Mouse (Mus musculus): ENCODE data around the gene Dnah14. TPM values are rescaled to one million over a fixed set of nuclear protein-coding genes. Genes with fewer than 3 reads are reported as not detected.
A peak's percentile ranks its signal among the peaks of the same experiment; 100 is the strongest.

Dnah14 gene
- polyA plus RNA-seq (2014; fragmentation: Nextera tagmentation; extraction: Ambion mirVana): 1.8 and 1.9 TPM in 2 replicates

GRCm38 (mm10) chr1:181576322-181576721 lies at the start of gene Dnah14:
TSS of gene Dnah14 (plus strand) at chr1:181576559.
- no peak for ATAC-seq (ENCODE audit: low FRiP score, low TSS enrichment)
- no peak within 1 kb of the TSS for H3K4me2 ChIP-seq (replicated peaks; ENCODE audit: low read depth, low read length)
- no peaks in the 10 kb centered on the region for H3K27me3 ChIP-seq (ENCODE audit: control insufficient read depth, insufficient read depth, low read length)
- H3K4me3 ChIP-seq (ENCODE audit: low read length): no peak within 1 kb of the TSS
- H3K9ac ChIP-seq (ENCODE audit: low read depth, low read length): no peak within 1 kb of the TSS
- H3K9me3 ChIP-seq (ENCODE audit: control insufficient read depth, low read length): no peaks in the 10 kb centered on the region
- no peaks in the 10 kb centered on the region for H3K4me1 ChIP-seq (ENCODE audit: control insufficient read depth, insufficient read depth, low read length)
- no peak within 1 kb of the TSS for H3K27ac ChIP-seq (ENCODE audit: low read depth, low read length)
- H3K36me3 ChIP-seq (ENCODE audit: control insufficient read depth, insufficient read depth, low read length): no peaks in the 10 kb centered on the region
- 75% methylated on average over 12 of the region's 12 CpGs for WGBS

DNA sequence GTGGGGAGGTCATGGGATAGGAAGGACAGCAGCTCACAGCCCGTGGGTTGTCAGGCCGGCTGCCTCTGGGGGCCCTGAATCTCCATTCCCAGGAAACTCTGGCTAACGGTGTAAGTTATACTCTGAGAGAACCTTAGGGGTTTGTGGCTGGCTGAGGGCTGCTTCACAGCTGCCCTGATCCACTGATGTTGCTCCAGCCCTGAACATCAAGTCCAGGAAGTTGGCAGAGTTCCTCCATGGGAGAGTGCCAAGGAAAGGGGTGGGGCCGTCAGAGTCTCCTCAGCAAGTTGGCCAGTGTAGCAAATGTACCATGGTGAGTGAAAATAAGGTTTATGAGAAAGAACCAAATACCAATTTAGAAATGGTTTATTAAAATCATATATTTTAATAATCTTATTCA lies 47.0 kb upstream of the Dnah14 start:
- no peak for ATAC-seq (ENCODE audit: low FRiP score, low TSS enrichment)
- no peaks in the 10 kb centered on the region for H3K9me3 ChIP-seq (ENCODE audit: control insufficient read depth, low read length)
- H3K36me3 ChIP-seq (ENCODE audit: control insufficient read depth, insufficient read depth, low read length): no peaks in the 10 kb centered on the region
- H3K4me3 ChIP-seq (ENCODE audit: low read length): no peak overlapping the region
- H3K9ac ChIP-seq (ENCODE audit: low read depth, low read length): no peak overlapping the region
- no peaks in the 10 kb centered on the region for H3K27me3 ChIP-seq (ENCODE audit: control insufficient read depth, insufficient read depth, low read length)
- no peak overlapping the region for H3K27ac ChIP-seq (ENCODE audit: low read depth, low read length)
- WGBS: 57% methylated on average over 4 of the region's 4 CpGs
- H3K4me1 ChIP-seq (ENCODE audit: control insufficient read depth, insufficient read depth, low read length): peaks cover 7% of the 10 kb centered on the region; the same call in 1 of the 2 replicates
- no peak overlapping the region for H3K4me2 ChIP-seq (replicated peaks; ENCODE audit: low read depth, low read length)

DNA sequence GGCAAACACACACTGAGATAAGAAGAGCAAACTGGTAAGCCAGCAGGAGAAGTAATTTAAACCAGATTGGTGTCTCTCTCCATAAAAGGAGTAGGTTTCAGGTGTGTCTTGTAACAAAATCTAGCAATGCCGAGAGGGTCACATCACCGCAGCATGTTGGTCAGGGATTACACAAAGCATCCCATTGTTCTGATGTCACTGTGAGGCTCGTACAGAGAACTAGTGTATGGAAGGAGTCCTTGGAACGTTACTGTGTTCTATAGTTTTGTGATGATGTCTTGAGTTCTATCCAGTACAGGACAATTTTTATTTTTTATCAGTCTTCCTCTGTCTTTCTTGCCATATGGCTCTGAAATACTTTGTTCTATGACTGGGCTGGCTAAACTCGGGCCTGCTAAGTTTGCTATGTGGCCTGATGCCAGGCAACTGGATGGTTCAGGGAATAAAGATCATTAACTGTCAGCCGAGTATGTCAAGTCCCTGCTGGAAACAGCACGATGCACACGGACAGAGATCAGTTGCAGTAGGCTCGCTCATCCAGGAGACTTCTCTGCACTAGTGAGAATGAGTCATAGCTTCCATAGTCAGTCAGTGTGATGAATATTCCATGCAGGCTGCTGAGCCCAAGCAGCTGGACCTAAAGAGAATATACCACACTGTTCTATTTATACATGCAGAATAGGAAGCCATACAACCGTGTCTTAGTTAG lies 41.0 kb upstream of the Dnah14 start:
- 35% methylated on average over 10 of the region's 10 CpGs for WGBS
- ATAC-seq (ENCODE audit: low FRiP score, low TSS enrichment): no peak
- Histone ChIP-seq H3K9me3 (ENCODE audit: control insufficient read depth, low read length) (no peaks in the 10 kb centered on the region), H3K27me3 (ENCODE audit: control insufficient read depth, insufficient read depth, low read length) (no peaks in the 10 kb centered on the region), H3K36me3 (ENCODE audit: control insufficient read depth, insufficient read depth, low read length) (no peaks in the 10 kb centered on the region), H3K4me2 (replicated peaks; ENCODE audit: low read depth, low read length) (no peak overlapping the region), H3K4me1 (ENCODE audit: control insufficient read depth, insufficient read depth, low read length) (peaks cover 19% of the 10 kb centered on the region), H3K27ac (ENCODE audit: low read depth, low read length) (no peak overlapping the region), H3K4me3 (ENCODE audit: low read length) (no peak overlapping the region), H3K9ac (ENCODE audit: low read depth, low read length) (no peak overlapping the region)

DNA sequence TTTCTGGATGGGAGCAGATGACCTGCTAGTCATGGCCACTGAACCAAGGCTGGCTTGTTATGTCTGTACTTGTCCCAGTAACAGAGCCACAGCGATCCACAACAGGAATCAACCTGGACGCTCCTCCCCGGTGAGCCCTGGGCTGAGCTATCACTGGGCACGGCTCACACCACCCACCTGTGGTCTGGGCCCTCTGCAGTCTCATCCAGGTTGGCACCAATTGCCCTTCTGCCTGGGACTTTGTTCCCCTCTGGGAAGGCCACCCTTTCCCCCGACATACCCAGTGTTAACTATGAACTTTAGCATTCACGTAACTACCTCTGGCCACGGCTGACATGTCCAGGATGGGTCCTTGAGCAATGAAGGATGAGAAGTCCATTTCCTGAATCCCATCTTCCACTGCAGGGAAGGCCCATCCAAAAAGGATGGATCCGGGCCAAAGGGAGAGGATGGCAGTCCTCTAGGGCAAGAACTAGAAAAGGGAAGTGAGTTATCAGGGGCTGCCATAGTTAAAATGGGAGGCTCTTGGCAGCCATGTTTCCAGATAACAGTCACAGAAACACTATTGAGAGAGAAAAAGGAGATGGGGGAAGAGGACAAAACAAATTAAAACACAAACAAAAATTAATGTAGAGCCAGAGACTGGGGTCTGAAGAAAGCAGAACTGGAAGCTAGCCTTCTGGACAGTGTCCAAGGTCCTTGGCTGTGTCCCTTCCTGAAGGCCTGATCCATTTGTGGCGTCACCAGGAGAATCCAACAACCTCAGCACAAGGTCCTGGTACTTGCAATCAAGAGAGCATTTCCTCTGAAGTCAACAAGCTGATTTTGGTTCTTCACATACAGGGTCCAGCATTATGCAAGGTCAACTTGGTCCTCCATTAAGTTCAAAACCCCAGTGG lies 38.5 kb upstream of the Dnah14 start:
- H3K4me3 ChIP-seq (ENCODE audit: low read length): no peak overlapping the region
- H3K9me3 ChIP-seq (ENCODE audit: control insufficient read depth, low read length): no peaks in the 10 kb centered on the region
- peaks cover 25% of the 10 kb centered on the region for H3K4me1 ChIP-seq (ENCODE audit: control insufficient read depth, insufficient read depth, low read length)
- no peaks in the 10 kb centered on the region for H3K27me3 ChIP-seq (ENCODE audit: control insufficient read depth, insufficient read depth, low read length)
- H3K36me3 ChIP-seq (ENCODE audit: control insufficient read depth, insufficient read depth, low read length): no peaks in the 10 kb centered on the region
- H3K4me2 ChIP-seq (replicated peaks; ENCODE audit: low read depth, low read length): no peak overlapping the region
- H3K9ac ChIP-seq (ENCODE audit: low read depth, low read length): no peak overlapping the region
- H3K27ac ChIP-seq (ENCODE audit: low read depth, low read length): no peak overlapping the region
- no peak for ATAC-seq (ENCODE audit: low FRiP score, low TSS enrichment)
- 92% methylated on average over 9 of the region's 9 CpGs for WGBS

- H3K27ac ChIP-seq (ENCODE audit: low read depth, low read length): no peak overlapping the region
- H3K4me3 ChIP-seq (ENCODE audit: low read length): no peak overlapping the region
- H3K4me1 ChIP-seq (ENCODE audit: control insufficient read depth, insufficient read depth, low read length): peaks cover 17% of the 10 kb centered on the region
- WGBS: 38% methylated on average over 22 of the region's 22 CpGs
- peaks cover 8% of the 10 kb centered on the region for H3K27me3 ChIP-seq (ENCODE audit: control insufficient read depth, insufficient read depth, low read length)
- no peaks in the 10 kb centered on the region for H3K9me3 ChIP-seq (ENCODE audit: control insufficient read depth, low read length)
- H3K9ac ChIP-seq (ENCODE audit: low read depth, low read length): no peak overlapping the region
- no peak overlapping the region for H3K4me2 ChIP-seq (replicated peaks; ENCODE audit: low read depth, low read length)
- H3K36me3 ChIP-seq (ENCODE audit: control insufficient read depth, insufficient read depth, low read length): no peaks in the 10 kb centered on the region
- ATAC-seq (ENCODE audit: low FRiP score, low TSS enrichment): peak; percentile 68
Measured at GRCm38 (mm10) chr1:181539846-181540769, 36.3 kb upstream of the Dnah14 start.

DNA sequence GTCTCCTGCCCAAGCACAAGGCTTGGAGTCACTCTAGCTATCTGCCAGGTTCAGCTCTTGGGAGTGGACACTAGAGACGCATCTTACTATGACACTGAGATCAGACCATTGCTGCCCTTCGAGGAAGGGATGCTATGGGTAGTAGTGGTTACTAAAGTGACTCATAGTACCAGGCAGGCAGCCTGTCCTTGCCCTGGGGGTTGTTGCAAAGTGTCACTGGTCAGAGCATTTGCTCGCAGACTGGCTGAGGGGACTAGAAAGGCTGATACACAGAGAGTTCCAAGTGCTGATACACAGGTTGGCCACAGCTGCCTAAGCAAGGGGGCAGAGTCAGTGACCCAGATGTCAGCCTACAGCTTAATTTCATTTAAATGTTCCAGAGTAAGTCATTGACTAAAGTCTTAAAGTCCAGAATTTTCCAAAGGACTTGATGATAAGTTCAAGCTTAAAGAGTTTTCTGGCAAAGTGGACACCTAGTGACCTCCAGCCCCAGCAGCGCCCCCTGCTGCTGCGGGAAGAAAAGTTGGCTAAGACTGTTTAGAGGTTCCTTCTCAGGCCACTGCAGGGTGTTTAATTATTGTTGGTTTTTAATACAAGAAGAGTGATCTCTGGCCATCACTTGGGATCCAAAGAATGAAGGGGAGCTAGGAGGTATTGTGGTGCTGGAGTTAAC lies 32.5 kb upstream of the Dnah14 start:
- Histone ChIP-seq H3K4me3 (ENCODE audit: low read length) (no peak overlapping the region), H3K4me1 (ENCODE audit: control insufficient read depth, insufficient read depth, low read length) (peaks cover 14% of the 10 kb centered on the region), H3K4me2 (replicated peaks; ENCODE audit: low read depth, low read length) (no peak overlapping the region), H3K27ac (ENCODE audit: low read depth, low read length) (no peak overlapping the region), H3K27me3 (ENCODE audit: control insufficient read depth, insufficient read depth, low read length) (peaks cover 8% of the 10 kb centered on the region), H3K9me3 (ENCODE audit: control insufficient read depth, low read length) (no peaks in the 10 kb centered on the region), H3K9ac (ENCODE audit: low read depth, low read length) (no peak overlapping the region), H3K36me3 (ENCODE audit: control insufficient read depth, insufficient read depth, low read length) (no peaks in the 10 kb centered on the region)
- no peak for ATAC-seq (ENCODE audit: low FRiP score, low TSS enrichment)
- WGBS: 68% methylated on average over 5 of the region's 5 CpGs

DNA sequence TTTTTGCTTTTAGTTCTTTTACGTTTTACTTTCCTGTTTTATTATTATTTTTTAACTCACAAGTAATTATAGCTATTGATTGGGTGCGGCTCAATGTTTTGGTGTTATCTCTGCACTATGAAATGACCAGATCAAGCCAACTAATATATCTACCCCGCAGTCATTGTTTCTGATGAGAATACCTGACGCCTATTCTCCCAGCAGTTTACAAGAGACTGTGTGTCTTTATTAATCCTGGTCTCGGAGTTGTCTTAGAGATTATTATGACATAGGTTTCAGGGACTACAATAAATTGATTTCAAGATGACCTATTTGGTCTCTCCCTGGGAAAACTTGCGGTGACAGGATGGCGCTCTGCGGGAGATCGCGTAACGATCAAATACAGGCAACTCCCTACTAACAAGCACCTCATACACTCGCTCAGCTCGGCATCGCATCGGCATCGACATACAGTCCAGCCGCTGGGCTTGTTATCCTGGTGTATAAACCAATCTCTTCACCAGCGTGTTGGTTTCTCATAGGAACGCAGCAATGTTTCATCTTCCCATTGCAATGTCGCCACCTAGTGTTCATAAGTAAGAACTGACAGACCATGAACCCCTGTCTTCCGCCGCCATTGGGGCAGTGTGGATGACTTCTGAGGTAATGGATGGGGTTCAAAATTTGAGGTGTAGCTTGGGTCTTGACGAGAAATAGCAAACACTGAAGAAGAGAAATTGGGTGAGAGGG lies 31.2 kb upstream of the Dnah14 start:
- H3K9me3 ChIP-seq (ENCODE audit: control insufficient read depth, low read length): no peaks in the 10 kb centered on the region
- H3K4me2 ChIP-seq (replicated peaks; ENCODE audit: low read depth, low read length): peak overlapping the region; percentile 26; the same call in 1 of the 2 replicates
- no peaks in the 10 kb centered on the region for H3K36me3 ChIP-seq (ENCODE audit: control insufficient read depth, insufficient read depth, low read length)
- peak; percentile 50 for ATAC-seq (ENCODE audit: low FRiP score, low TSS enrichment)
- no peak overlapping the region for H3K9ac ChIP-seq (ENCODE audit: low read depth, low read length)
- peaks cover 9% of the 10 kb centered on the region; the same call in 1 of the 2 replicates for H3K4me1 ChIP-seq (ENCODE audit: control insufficient read depth, insufficient read depth, low read length)
- 31% methylated on average over 23 of the region's 23 CpGs for WGBS
- H3K4me3 ChIP-seq (ENCODE audit: low read length): no peak overlapping the region
- no peak overlapping the region for H3K27ac ChIP-seq (ENCODE audit: low read depth, low read length)
- H3K27me3 ChIP-seq (ENCODE audit: control insufficient read depth, insufficient read depth, low read length): peaks cover 8% of the 10 kb centered on the region

- Histone ChIP-seq H3K27ac (ENCODE audit: low read depth, low read length) (no peak overlapping the region), H3K36me3 (ENCODE audit: control insufficient read depth, insufficient read depth, low read length) (no peaks in the 10 kb centered on the region), H3K27me3 (ENCODE audit: control insufficient read depth, insufficient read depth, low read length) (no peaks in the 10 kb centered on the region), H3K4me2 (replicated peaks; ENCODE audit: low read depth, low read length) (no peak overlapping the region), H3K9me3 (ENCODE audit: control insufficient read depth, low read length) (no peaks in the 10 kb centered on the region), H3K4me3 (ENCODE audit: low read length) (no peak overlapping the region), H3K9ac (ENCODE audit: low read depth, low read length) (no peak overlapping the region), H3K4me1 (ENCODE audit: control insufficient read depth, insufficient read depth, low read length) (peaks cover 8% of the 10 kb centered on the region; the same call in 1 of the 2 replicates)
- 91% methylated on average over 8 of the region's 8 CpGs for whole genome bisulfite sequencing
- no peak for ATAC-seq (ENCODE audit: low FRiP score, low TSS enrichment)
Measured at GRCm38 (mm10) chr1:181549987-181550386, 26.4 kb upstream of the Dnah14 start.

All from kidney, embryonic 14.5 days (tissue).